Mouse (Mus musculus) lung, adult 2 months (tissue): ENCODE results near the gene Kat7.

Experiments
- CTCF ChIP-seq: fragments of 200-500 bp; IDR thresholded peaks from 2 replicates; pipeline ENCODE4 v1.5.1; 2011; ENCODE audit warnings: mild to moderate bottlenecking, low read length, control low read depth; ENCODE audit not compliant: insufficient read depth
- POLR2A ChIP-seq: fragments of 200-500 bp; IDR thresholded peaks from 2 replicates; pipeline ENCODE4 v1.6.1; 2011; ENCODE audit warnings: low read depth, mild to moderate bottlenecking, control low read depth, low read length, borderline replicate concordance; ENCODE audit errors: extremely low read depth

DNA sequence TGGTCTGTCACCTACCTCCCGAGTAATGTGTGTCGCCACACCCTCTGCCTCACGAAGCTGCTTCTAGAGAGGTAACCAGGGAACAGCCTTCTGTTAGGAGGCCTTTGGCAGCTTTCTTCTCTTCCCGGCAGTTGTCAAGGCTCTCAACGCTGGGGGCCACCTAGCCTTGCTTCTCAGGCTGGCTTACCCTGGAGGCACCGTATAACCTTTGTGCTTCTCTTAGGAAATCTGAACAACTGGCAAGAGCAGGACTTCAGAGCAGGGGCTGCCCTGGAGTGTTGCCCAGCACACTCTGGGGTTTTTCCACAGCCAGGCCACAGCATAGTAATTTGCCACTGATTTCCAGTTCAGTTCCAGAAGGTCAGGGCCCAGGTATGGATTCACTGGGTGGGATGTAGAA lies 40.2 kb upstream of the Kat7 start:
- TF ChIP-seq CTCF, result no peak
- no peak for TF ChIP-seq POLR2A
